Mouse (Mus musculus): Measurements from ENCODE around the gene Zdhhc18. TPM values are rescaled to one million over a fixed set of nuclear protein-coding genes. Genes with fewer than 3 reads are reported as not detected.
A peak's percentile ranks its signal among the peaks of the same experiment; 100 is the strongest.

Gene Zdhhc18
- total RNA-seq, 2 experiments from 2014 or later: 37.6 to 40.6 TPM

DNA sequence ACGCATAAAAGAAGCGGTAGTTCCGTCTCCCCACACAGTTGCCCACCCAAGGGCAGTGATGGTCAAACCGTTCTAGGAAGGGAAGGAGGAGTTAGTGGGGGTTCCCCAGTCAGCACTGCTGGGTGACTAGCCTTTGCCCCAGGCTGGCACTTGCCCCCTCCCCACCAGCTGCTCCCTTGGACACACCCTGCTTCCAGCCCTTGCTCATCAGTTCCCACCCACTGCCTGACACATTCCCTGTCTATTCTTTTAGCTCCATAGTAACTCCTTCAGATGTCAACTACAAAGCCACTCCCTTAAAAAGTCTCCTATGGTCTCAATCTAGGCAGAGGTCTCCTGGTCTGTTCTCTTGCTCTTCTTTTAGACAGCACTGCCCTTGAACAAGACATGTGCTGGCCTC, 36.1 kb downstream of the Zdhhc18 start:
- DNase-seq (ENCODE audit: low spot score in 2 of 2): no peak
- intact Hi-C loops (cut with DNase I): no loop called here

DNA sequence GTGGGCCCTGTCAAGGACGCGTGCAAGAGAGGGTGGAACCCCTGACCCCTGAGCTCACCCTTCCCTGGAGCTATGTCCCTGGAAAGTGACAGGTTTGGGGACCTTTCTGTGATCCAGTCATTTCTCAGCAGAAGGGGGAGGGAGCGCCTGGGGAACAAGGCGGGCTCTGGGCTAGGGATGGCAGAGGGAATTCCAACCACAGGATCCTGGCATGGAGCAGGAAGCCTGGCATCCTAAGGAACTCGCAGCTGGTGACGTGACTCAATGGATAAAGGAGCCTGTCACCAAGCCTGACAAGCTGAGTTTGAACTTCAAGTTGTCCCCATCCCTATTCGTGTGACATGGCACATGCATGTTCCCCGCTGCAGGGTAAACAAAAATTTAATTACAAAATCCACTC, 36.9 kb downstream of the Zdhhc18 start:
- intact Hi-C loops (cut with DNase I): no loop called here
- no peak for DNase-seq (ENCODE audit: low spot score in 2 of 2)

DNA sequence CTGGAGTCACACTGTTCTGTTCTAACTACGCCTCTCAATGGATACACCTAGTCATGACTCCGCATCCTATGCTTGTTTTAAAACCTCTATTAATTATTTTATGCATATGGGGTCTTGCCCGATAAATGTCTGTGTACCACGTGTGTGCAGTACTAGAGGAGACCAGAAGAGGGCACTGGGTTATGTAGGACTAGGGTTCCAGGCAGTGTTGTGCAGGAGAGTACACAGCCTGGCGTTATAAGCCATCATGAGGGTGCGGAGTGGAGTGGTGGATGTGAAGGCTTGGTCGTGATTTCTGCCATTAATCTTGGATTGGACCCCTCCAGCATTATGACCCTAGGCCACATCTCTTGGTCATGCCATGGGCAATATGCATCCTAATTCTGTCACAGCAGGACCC, 37.5 kb downstream of the Zdhhc18 start:
- DNase-seq (ENCODE audit: low spot score in 2 of 2): no peak
- intact Hi-C loops (cut with DNase I): no loop called here

DNA sequence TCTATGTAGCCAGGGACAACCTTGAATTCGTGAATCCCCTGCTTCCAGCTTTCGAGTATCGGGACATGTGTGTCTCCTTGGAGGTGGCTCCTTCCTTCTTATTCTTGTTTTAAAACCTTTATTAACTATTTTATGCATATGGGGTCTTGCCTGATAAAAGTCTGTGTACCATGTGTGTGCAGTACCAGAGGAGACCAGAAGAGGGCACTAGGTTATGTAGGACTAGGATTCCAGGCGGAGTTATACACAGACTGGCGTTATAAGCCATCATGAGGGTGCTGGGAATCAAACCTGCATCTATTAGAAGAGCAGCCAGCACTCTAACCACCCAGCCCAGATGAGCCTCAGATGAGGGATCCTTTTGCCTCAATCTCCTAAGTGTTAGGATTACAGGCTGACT, 38.1 kb downstream of the Zdhhc18 start:
- no peak for DNase-seq (ENCODE audit: low spot score in 2 of 2)
- intact Hi-C loops (cut with DNase I): no loop called here

DNA sequence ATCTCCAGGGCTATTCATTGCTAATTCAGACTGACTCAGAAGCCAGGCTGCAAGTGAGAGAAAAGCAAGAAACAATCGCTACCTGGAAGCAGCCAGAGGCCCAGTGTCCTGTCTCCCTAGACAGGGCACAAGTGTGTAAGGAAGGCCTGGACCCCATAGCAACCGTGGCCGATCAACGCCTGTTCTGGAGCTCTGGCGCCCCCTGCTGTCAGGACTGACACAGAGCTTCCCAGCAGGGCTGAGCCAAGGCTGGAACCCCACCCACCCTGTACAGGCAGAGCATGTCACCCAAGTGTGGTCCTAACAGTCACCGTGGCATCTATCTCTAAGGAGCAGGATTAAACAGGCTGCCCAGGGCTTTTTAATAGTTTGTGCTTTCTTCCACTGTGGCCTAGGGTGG, 40.2 kb downstream of the Zdhhc18 start:
- DNase-seq (ENCODE audit: low spot score in 2 of 2): peak; percentile 58 to 64
- intact Hi-C loops (cut with DNase I): no loop called here

DNA sequence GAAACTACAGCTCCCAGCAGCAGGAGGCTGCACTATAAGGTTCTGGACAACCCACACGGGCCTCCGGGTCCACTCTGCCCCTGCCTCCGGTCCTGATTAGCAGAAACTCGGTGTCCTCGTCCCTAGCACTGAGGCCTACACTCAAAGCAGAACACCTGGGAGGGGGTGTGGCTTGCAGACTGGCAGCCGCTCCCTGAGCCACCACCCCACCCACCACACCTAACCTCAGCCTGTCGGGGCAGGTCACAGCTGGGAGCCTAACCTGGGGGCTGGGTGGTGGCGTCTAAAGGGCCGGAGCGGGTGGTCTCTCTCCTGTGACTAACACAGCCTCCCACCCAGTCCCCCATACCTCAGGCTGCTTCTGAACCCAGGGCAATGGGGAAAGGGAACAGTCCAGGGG, 42.7 kb downstream of the Zdhhc18 start:
- intact Hi-C loops (cut with DNase I): no loop called here
- DNase-seq (ENCODE audit: low spot score in 2 of 2): no peak

DNA sequence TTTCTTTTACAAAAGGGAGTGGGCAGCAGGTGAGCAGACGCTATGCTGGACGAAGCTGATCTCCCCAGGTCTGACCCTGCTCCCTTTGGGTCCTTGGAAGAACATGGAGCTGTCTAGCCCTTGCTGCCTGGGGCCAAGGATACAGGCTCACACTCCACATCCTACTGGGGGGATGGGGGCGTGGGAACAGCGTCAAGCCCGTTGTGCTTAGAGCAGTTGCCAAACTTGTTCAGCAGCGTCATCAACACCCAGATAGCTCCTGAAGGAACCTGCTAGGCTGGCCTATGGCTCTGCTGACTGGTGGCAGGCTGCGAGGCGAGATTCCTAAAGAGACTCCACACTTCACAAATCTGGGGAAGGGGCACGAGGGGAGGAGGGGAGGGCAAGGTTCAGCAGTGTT, 44.6 kb downstream of the Zdhhc18 start:
- no peak for DNase-seq (ENCODE audit: low spot score in 2 of 2)
- intact Hi-C loops (cut with DNase I): no loop called here

DNA sequence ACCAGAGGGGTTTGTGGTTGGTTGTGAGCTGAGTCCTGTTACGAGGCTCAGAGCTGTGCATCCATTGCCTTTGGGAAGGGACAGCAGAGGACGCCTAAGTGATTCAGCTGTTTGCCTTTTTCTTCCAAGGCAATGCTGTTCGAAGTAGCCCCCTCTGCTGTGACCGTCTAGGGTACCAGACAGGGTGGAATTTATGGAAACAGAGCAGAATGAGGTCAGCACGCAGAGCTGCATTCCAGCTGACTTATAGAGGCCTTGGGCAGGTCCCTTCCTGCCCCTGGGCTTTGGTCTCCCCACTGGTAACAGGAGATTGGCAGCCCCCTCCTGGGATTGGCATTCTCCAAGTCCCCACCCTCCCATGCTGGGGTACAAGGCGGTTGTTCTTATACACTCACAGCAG, 45.1 kb downstream of the Zdhhc18 start:
- intact Hi-C loops (cut with DNase I): no loop called here
- no peak for DNase-seq (ENCODE audit: low spot score in 2 of 2)

DNA sequence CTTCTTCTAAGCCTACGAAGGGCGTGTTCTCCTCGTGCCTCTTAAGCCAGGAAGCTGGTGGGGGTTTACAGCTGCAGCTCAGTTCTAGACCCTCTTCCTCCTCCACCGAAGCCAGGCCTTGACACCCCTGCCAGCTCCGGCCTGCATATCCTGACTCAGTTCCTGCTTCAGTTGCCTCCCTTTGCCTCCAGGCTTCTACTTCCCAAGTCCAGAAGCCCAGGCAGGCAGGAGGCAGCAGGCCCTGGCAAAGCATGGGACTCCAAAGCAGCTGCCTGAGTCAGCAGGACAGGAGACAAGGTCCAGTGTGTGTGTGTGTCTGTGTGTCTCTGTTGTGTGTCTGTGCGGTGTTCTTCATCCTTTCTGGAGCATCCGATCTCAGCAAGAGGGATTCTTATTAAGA, 45.8 kb downstream of the Zdhhc18 start:
- DNase-seq (ENCODE audit: low spot score in 2 of 2): no peak
- intact Hi-C loops (cut with DNase I): no loop called here

DNA sequence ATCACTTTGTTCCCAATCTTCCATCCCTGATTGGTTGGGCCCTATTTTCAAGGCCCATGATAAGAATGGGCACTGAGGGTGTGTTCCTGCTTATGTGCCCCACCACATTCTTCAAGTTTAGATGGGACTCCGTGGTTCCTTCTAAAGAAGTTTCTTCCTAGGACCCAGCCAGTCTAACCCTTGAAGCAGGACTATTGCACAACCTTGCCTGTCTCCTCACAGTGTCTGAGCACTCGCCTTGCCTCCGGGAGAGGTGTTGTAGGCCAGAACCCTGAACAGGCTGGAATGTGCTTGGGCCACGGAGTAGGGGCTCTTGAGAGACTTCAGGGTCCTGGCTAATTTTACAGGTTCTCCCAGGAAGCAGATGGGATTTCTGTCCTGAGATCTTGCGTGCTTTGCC, 46.9 kb downstream of the Zdhhc18 start:
- intact Hi-C loops (cut with DNase I): no loop called here
- DNase-seq (ENCODE audit: low spot score in 2 of 2): no peak

DNA sequence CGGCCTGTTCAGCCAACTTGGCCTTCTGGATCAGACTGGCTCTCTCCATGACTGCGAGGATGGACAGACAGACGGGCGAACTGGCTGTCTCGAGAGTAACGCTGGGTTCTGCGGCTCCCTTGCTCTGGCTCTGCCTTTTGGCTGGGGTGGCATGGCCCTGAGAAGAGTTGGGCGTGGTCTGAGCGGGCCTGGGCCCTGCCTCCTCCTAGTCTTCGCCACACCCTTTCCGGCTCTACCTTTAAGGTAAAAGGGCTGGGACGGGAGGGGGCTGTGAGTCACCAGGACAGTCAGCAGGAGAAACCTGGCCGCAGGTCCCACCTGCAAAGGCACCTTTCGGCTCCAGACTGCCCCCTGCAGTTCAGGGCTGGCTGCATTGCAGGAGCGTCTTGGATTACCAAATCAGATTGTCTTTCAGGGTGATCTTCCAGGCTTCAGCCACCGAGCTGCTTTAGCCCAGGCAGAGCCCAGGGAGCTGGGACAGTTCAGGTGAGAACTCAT, 48.2 kb downstream of the Zdhhc18 start, which contains the start of gene Sfn:
Sfn (minus strand) TSS at position 448 of the 498 bp plus-strand sequence.
- DNase-seq (ENCODE audit: low spot score in 2 of 2): no peak
- intact Hi-C loops (cut with DNase I): no loop called here

DNA sequence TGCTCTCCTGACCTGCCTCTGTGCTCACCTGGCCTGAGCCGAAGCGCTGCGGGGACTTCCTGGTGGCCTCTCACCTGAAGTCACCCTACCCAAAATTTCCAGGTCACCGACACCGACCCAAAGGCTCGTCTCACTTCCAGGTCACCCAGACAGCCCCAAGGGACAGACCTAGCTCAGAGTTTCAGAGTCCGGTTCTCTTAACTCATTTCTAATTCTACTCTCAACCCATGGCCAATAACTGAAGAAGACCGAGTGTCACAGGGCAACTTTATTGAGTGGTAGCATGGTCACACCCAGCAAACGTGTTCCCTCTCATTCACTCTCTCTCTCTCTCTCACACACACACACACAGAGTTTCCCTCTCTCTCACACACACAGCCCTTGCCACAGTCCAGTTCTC, 49.6 kb downstream of the Zdhhc18 start:
- intact Hi-C loops (cut with DNase I): no loop called here
- no peak for DNase-seq (ENCODE audit: low spot score in 2 of 2)

DNA sequence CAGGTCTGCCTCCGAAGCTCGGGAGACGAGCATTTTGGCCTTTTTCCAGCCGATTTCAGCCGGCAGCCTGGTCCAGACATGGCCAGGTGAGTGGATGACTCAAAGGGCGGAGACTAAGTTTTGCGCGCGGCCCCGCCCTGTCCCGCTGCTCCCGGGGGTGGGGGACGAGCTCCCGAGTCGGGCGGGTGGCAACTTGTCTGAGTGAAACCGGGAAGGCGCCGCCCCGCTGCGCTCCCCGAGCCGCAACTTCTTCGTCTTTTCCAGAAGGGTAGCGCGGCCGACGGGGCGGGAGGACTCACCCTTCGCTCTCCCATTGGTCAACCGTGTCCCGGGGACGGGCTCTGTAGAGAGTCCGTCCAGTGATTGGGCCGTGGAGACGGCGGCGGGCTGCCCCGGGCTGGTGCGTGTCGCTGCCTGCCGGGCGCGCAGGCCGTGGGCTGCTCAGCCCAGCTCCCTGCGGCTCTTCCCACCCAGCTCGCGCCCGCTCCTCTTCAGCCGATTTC, 50.3 kb downstream of the Zdhhc18 start:
- DNase-seq (ENCODE audit: low spot score in 2 of 2): peak; percentile 80
- intact Hi-C loops (cut with DNase I): loop anchor here (10.0 kb wide), 1 partner anchor 155 kb away; the partner anchor contains the start of gene Arid1a

DNA sequence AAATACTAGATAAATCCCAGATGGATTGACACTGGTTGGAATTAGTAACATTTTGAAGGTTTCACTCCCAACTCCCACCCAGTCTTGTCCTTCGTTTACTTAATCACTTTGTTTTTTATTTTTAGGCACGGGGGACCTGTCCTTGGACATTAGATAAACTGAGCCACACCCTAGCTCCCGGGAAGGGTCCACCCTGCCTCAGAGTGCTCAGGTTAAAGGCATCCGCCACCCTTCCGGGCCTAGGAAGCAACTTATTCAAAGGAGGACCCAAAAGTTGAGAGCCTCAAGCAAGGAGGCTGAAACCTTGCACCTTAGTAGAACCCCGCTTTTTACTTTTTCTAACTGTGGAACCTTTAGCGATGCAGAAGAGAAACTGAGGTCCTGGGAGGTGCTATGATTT, 50.8 kb downstream of the Zdhhc18 start:
- DNase-seq (ENCODE audit: low spot score in 2 of 2): no peak
- intact Hi-C loops (cut with DNase I): loop anchor here (10.0 kb wide), 1 partner anchor 156 kb away; the partner anchor contains the start of gene Arid1a

DNA sequence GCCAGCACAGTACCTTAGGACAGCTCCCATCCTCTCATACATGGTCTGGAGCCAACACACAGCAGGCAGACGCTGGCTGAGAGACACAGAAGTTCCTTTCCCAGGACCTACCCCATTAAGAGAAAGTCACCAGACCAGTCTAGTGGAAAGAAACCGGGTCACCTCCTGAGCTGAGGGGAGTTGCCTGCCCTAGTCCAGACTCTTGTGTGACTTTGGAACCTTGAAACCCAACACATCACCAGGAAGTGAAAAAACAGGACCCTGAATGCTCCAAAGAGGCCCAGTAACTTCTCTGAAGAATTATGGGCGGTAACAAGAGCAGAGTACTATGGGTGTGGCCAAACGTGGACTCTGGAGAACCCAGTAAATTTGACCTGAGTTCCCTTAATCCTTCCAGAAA, 51.3 kb downstream of the Zdhhc18 start:
- intact Hi-C loops (cut with DNase I): loop anchor here (10.0 kb wide), 1 partner anchor 156 kb away; the partner anchor contains the start of gene Arid1a
- no peak for DNase-seq (ENCODE audit: low spot score in 2 of 2)

DNA sequence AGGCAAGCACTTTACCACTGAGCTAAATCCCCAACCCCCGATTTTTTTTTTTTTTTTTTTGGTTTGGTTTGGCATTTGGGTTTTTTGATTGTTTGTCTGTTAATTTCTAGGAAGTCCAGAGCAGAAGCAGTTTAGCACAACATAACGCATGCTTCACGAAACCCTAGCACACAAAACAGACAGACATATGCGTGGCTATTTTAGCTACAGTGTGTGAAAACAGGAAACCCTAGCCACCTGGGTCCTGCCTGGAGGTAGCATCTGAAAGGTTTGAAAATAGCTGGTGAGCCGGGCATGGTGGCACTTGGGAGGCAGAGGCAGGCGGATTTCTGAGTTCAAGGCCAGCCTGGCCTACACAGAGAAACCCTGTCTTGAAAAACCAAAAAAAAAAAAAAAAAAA, 53.9 kb downstream of the Zdhhc18 start:
- intact Hi-C loops (cut with DNase I): loop anchor here (10.0 kb wide), 1 partner anchor 159 kb away; the partner anchor contains the start of gene Arid1a
- no peak for DNase-seq (ENCODE audit: low spot score in 2 of 2)

DNA sequence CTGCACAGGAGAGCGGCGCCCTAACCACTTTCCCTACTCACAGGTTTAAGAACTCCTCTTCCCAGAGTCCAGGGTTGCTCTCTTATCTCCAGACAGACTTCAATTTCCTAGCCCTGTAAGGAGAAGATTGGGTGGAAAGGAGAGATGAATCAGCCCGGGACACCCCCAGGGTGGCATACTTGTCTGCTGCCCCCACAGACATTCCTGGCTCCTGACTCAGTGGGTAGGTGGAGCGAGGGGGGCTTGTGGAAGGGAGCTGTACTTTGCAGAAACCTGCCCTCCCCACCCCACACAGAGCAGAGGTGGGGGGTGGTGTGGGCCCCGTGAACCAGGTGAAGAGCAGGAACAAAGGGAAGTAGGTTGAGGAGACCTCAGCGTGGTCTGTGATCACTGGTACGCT, 54.4 kb downstream of the Zdhhc18 start:
- peak in 1 of 2 experiments; percentile 38 for DNase-seq (ENCODE audit: low spot score in 2 of 2)
- intact Hi-C loops (cut with DNase I): loop anchor here (10.0 kb wide), 1 partner anchor 159 kb away; the partner anchor contains the start of gene Arid1a

DNA sequence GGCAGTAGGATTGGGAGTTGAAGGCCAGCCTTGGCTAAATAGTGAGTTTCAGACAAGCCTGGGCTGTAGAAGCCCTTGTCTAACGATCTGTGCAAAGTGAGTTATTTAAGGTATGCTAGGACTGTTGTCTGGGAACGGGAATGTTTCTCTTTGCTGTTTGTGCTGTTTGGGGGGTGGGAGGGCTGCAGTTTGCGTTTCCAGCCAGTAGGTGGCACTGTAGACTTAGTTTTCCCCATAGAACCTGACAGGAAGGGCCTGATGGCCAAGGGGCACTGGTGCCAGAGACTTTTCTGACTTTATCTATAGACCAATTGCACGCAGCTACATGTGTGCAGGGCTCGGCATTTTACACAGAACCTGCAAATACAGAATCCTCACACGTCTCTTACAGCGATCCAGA, 57.4 kb downstream of the Zdhhc18 start:
- DNase-seq (ENCODE audit: low spot score in 2 of 2): peak; percentile 32 to 49
- intact Hi-C loops (cut with DNase I): loop anchor here (5.0 to 10.0 kb wide), 3 partner anchors 60 to 235 kb away; partner anchors contain the start of genes Arid1a and Zdhhc18

DNA sequence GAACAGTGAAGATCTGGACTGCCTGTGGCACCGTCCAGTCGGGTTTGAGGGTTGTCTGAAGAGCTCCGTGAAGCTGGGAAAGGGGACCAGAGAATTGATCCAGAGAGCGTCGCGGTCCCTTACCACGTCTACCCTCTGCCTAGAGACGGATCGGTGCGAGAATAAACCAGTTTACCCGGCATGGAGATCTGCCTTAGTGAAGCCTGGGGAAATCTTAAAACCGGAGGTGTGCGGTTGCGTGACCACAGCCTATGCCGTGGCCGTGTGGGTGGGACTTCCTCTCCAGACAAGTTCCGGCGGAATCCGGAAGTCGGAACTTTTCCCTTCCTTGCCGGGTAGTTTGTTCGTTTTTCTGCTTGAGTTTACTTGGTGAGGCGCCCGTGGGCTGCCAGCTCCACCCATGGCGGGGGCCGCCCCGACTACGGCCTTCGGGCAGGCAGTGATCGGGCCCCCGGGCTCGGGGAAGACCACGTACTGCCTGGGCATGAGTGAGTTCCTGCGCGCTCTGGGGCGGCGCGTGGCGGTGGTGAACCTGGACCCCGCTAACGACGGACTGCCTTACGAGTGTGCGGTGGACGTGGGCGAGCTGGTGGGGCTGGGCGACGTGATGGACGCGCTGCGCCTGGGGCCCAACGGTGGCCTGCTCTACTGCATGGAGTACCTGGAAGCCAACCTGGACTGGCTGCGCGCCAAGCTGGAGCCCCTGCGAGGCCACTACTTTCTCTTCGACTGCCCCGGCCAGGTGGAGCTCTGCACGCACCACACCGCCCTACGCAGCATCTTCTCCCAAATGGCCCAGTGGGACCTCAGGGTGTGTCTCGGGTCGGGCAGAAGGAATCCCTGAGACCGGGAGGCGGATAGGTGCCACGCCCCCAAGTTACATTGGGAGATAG, 65.6 kb downstream of the Zdhhc18 start, which contains the start of gene Gpn2:
Gpn2 (plus strand) TSS at position 304 of the 893 bp plus-strand sequence.
- intact Hi-C loops (cut with DNase I): no loop called here
- DNase-seq (ENCODE audit: low spot score in 2 of 2): peak; percentile 84 to 85

DNA sequence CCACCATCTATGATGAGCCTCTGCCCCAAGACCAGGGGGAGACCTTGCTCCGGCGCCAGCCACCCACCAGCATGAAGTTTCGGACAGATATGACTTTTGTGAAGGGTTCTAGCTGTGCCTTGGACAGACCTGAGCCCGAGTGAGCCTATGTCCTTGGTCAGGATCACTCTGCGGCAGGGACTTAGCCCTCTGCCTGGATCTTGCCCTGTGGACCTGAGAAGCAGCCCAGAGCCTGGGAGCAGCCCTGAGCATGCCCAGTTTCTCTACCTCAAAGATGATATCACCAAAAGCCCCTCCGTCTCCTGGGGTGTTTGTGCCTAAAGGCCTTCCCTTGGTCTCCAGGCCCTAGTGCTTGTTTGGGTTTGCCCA, 66.3 kb downstream of the Zdhhc18 start:
- DNase-seq (ENCODE audit: low spot score in 2 of 2): peak in 1 of 2 experiments; percentile 11
- intact Hi-C loops (cut with DNase I): no loop called here

DNA sequence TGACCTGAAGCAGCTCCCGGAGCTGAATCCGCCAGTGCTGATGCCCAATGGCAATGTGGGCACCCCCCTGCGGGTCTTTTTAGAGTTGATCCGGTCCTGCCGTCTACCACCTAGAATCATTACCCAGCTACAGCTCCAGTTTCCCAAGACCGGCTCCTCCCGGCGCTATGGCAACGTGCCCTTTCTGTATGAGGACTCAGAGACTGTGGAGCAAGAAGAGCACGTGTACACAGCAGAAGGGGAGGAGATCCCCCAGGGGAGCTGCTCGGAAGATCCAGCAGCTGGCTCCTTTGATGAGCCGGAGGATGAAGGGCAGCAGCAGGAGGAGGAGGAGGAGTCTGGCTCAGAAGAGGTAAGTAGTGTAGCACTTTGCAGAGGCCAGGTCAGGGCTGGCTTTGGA, 72.0 kb downstream of the Zdhhc18 start:
- intact Hi-C loops (cut with DNase I): no loop called here
- DNase-seq (ENCODE audit: low spot score in 2 of 2): no peak

All from left cerebral cortex, postnatal 36 days (tissue).